Mouse (Mus musculus) ES-E14 (cell line): ENCODE measurements around the gene Ifna5.

ENCODE experiments used
- CHD2 ChIP-seq: IDR thresholded peaks from 2 replicates; pipeline ENCODE4 v1.6.1; 2014; ENCODE audit warnings: mild to moderate bottlenecking, low read depth, low read length, inconsistent platforms
- HCFC1 ChIP-seq: IDR thresholded peaks from 2 replicates; pipeline ENCODE4 v1.6.1; 2012; ENCODE audit warnings: low read length, inconsistent platforms, borderline replicate concordance; ENCODE audit not compliant: insufficient read depth
- ZC3H11A ChIP-seq: IDR thresholded peaks from 2 replicates; pipeline ENCODE4 v1.6.1; 2012; ENCODE audit warnings: low read depth, mild to moderate bottlenecking, inconsistent platforms, low read length, borderline replicate concordance

DNA sequence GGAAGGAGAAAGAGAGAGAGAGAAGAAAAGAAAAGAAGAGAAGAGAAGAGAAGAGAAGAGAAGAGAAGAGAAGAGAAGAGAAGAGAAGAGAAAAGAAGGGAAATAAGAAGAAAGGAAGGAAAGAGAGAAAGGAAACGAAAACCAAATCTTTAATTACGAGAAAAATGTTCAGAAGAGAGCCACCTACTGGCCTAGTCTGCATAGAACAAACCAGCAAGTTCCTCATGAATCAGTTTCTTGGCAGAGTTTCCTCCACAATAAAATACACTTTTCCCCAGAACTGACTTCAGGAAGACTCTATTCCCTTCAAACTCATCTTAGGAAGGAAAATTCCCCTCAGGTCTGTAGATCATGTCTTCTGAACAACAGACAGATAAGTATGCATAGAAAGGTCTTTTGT is 10.0 kb downstream of the Ifna5 start:
- no peak for TF ChIP-seq CHD2
- no peak for TF ChIP-seq ZC3H11A
- TF ChIP-seq HCFC1, result no peak
